Mouse (Mus musculus) adrenal gland, adult 2 months (tissue): ENCODE results near the gene Mfap1b. TPM values are rescaled to one million over a fixed set of nuclear protein-coding genes. Genes with fewer than 3 reads are reported as not detected.
A peak's percentile ranks its signal among the peaks of the same experiment; 100 is the strongest.
"Not testable (repeated sequence)": the region's sequence is repeated elsewhere in the genome, so short reads cannot be mapped to it uniquely, and the experiment has no call there.

Experiments
- DNase-seq: peaks from one replicate; pipeline ENCODE4 v3.0.0; 2021
- long read RNA-seq: library from polyadenylated mRNA; stranded (forward); transcript quantifications from one replicate; pipeline ENCODE4 v2.0.0, GENCODE M21; 2021
- polyA plus RNA-seq: library from polyadenylated mRNA; depleted of rRNA; stranded (reverse); fragments of >200 nt; gene quantifications from 2 replicates; pipeline ENCODE4 v1.2.3, GENCODE M21; 2012; rRNA removed
- total RNA-seq, 2 experiments: library from RNA; stranded (reverse); gene quantifications; 2 replicates each; pipeline ENCODE4 v1.2.3; 2021

Mfap1b gene
- total RNA-seq = 10 to 100 TPM; 37.2 to 38.7 TPM
- polyA plus RNA-seq = 0.89 and 0.98 TPM in 2 replicates
- long read RNA-seq, transcript Mfap1b-201 (7 exons, 3,362 nt) = major isoform, 68 of 76 reads
- long read RNA-seq, partial matches to known transcripts = 5 of 76 reads
- long read RNA-seq, other reads (novel, unspliced or antisense) = 3 of 76 reads

GRCm38 (mm10) chr2:121473301-121474179 is at the start of gene Mfap1b:
Gene Mfap1b (minus strand): TSS chr2:121474067.
- peak; percentile 86 for DNase-seq

- DNase-seq = not testable (repeated sequence)
Measured at GRCm38 (mm10) chr2:121522830-121523229, 49.0 kb upstream of the Mfap1b start.

GRCm38 (mm10) chr2:121522006-121522405 is 48.1 kb upstream of the Mfap1b start:
- DNase-seq = no peak

GRCm38 (mm10) chr2:121518711-121519110 is 44.8 kb upstream of the Mfap1b start:
- DNase-seq = not testable (repeated sequence)

GRCm38 (mm10) chr2:121518106-121518505 is 44.2 kb upstream of the Mfap1b start:
- DNase-seq = no peak

- no peak for DNase-seq
Measured at GRCm38 (mm10) chr2:121514211-121514610, 40.3 kb upstream of the Mfap1b start.

- not testable (repeated sequence) for DNase-seq
Measured at GRCm38 (mm10) chr2:121512991-121513765, 39.3 kb upstream of the Mfap1b start.

GRCm38 (mm10) chr2:121511401-121511800 is 37.5 kb upstream of the Mfap1b start:
- no peak for DNase-seq

- peak; percentile 87 for DNase-seq
Measured at GRCm38 (mm10) chr2:121509584-121509983, 35.7 kb upstream of the Mfap1b start.

GRCm38 (mm10) chr2:121507951-121508330 is 34.1 kb upstream of the Mfap1b start:
- DNase-seq = no peak

- DNase-seq = no peak
Measured at GRCm38 (mm10) chr2:121507173-121507950, 33.5 kb upstream of the Mfap1b start.

- DNase-seq = peak; percentile 88
Measured at GRCm38 (mm10) chr2:121505942-121506882, 32.3 kb upstream of the Mfap1b start, which contains the start of the genes Mfap1a and Wdr76. Gene Mfap1a (minus strand): TSS chr2:121506665. Gene Wdr76 (plus strand): TSS chr2:121506723.

- DNase-seq = not testable (repeated sequence)
Measured at GRCm38 (mm10) chr2:121501550-121501949, 27.7 kb upstream of the Mfap1b start.

GRCm38 (mm10) chr2:121484403-121484802 is 10.5 kb upstream of the Mfap1b start:
- not testable (repeated sequence) for DNase-seq

GRCm38 (mm10) chr2:121483576-121483975 is 9.7 kb upstream of the Mfap1b start:
- DNase-seq = no peak

GRCm38 (mm10) chr2:121480916-121481315 is 7.0 kb upstream of the Mfap1b start:
- not testable (repeated sequence) for DNase-seq

GRCm38 (mm10) chr2:121480498-121480897 is 6.6 kb upstream of the Mfap1b start:
- peak; percentile 24 for DNase-seq

- DNase-seq = no peak
Measured at GRCm38 (mm10) chr2:121477491-121478266, 3.8 kb upstream of the Mfap1b start.

GRCm38 (mm10) chr2:121475306-121475705 is 1.4 kb upstream of the Mfap1b start:
- not testable (repeated sequence) for DNase-seq

- DNase-seq = no peak
Measured at GRCm38 (mm10) chr2:121474180-121474535, 291 bp upstream of the Mfap1b start.
